ENCODE assay signal across 9 mouse cellular contexts in genomic region chr15:80945851-80946250, GRCm38 (mm10). TPM values are rescaled to one million over a fixed set of nuclear protein-coding genes. Genes with fewer than 3 reads are reported as not detected.
DNase-seq lines count a peak whose midpoint lies in the region; ATAC-seq lines count a peak whose summit lies in the region.
"Had no signal": no experiment of that assay in that cellular context is flagged by ENCODE, and none has a peak within 500 bp of the region (broad histone marks: within the 10 kb centered on the region; RNA-seq: fewer than 3 reads in every experiment).

No protein-coding gene starts in this region.

- H3K27me3 ChIP-seq in hindbrain, embryonic 13.5 days: no peaks in the 10 kb centered on the region
- no peaks in the 10 kb centered on the region for H3K27me3 ChIP-seq in midbrain, embryonic 13.5 days
- H3K27me3 ChIP-seq: hindbrain, embryonic 15.5 days had no signal

- H3K4me1 ChIP-seq in hindbrain, embryonic 13.5 days (replicated peaks): peaks cover 18% of the 10 kb centered on the region
- H3K4me1 ChIP-seq in midbrain, embryonic 13.5 days (replicated peaks): peaks cover 16% of the 10 kb centered on the region

- H3K4me3 ChIP-seq in hindbrain, embryonic 13.5 days: no peak overlapping the region
- no peak overlapping the region for H3K4me3 ChIP-seq in midbrain, embryonic 13.5 days (replicated peaks)
- H3K4me3 ChIP-seq: hindbrain, embryonic 15.5 days had no signal

- peaks cover 9% of the 10 kb centered on the region for H3K36me3 ChIP-seq in hindbrain, embryonic 13.5 days
- no peaks in the 10 kb centered on the region for H3K36me3 ChIP-seq in midbrain, embryonic 13.5 days
- H3K36me3 ChIP-seq: hindbrain, embryonic 15.5 days had no signal

- WGBS in hindbrain, embryonic 13.5 days: 61% methylated on average over 3 of the region's 3 CpGs
- WGBS in midbrain, embryonic 13.5 days: 51% methylated on average over 3 of the region's 3 CpGs

- H3K27ac ChIP-seq in hindbrain, embryonic 13.5 days: no peak overlapping the region
- H3K27ac ChIP-seq in midbrain, embryonic 13.5 days: no peak overlapping the region
- H3K27ac ChIP-seq: hindbrain, embryonic 15.5 days had no signal

- H3K9me3 ChIP-seq in hindbrain, embryonic 13.5 days: no peaks in the 10 kb centered on the region
- no peaks in the 10 kb centered on the region for H3K9me3 ChIP-seq in midbrain, embryonic 13.5 days
- H3K9me3 ChIP-seq: hindbrain, embryonic 15.5 days had no signal

- 0 out of 2 replicates have a peak, but pooled peaks have one; percentile 40 for ATAC-seq in erythroid progenitor cell, adult 5-6 weeks (replicated peaks; ENCODE audit: low FRiP score, poor library complexity, severe bottlenecking)
- ATAC-seq in megakaryocyte progenitor cell, adult 5-6 weeks (replicated peaks; ENCODE audit: poor library complexity): peak; percentile 65
- no peak for ATAC-seq in hindbrain, embryonic 13.5 days (ENCODE audit: low FRiP score)
- no peak for ATAC-seq in midbrain, embryonic 13.5 days

- no peak overlapping the region for H3K9ac ChIP-seq in hindbrain, embryonic 13.5 days
- H3K9ac ChIP-seq in midbrain, embryonic 13.5 days (replicated peaks): no peak overlapping the region
- H3K9ac ChIP-seq: hindbrain, embryonic 15.5 days had no signal

- no peak overlapping the region for H3K4me2 ChIP-seq in hindbrain, embryonic 13.5 days
- no peak overlapping the region for H3K4me2 ChIP-seq in midbrain, embryonic 13.5 days (replicated peaks)
- H3K4me2 ChIP-seq: hindbrain, embryonic 15.5 days had no signal

- peak; percentile 17 to 32 for DNase-seq in cerebellum, postnatal 14 days
- DNase-seq in cerebellum, adult 11-12 months: no peak
- DNase-seq in right cerebral cortex, postnatal 14 days: peak; percentile 44
- no peak for DNase-seq in right cerebral cortex, postnatal 36 days (ENCODE audit: low spot score in 2 of 2)

RNA-seq across cellular contexts. Expression of gene Adsl, which starts 2.4 kb away (rescaled TPM):
- total RNA-seq in erythroid progenitor cell, adult 5-6 weeks (2015; ENCODE audit: low replicate concordance): 6.3 and 13.7 TPM in 2 replicates
- 21.4 and 26.6 TPM in 2 replicates for total RNA-seq in erythroid progenitor cell, adult 5-6 weeks (2017; ENCODE audit: low replicate concordance)
- total RNA-seq in megakaryocyte progenitor cell, adult 5-6 weeks (2015): 45.5 and 46.5 TPM in 2 replicates
- 164 and 185 TPM in 2 replicates for total RNA-seq in megakaryocyte progenitor cell, adult 5-6 weeks (2017)
- 96.3 and 98.1 TPM in 2 replicates for polyA plus RNA-seq in hindbrain, embryonic 13.5 days (2015; fragmentation: Nextera tagmentation; extraction: Ambion mirVana)
- polyA plus RNA-seq in midbrain, embryonic 13.5 days (2015; fragmentation: Nextera tagmentation; extraction: Ambion mirVana): 101 TPM in 2 replicates

RNA-seq across cellular contexts. Expression of gene Sgsm3, which starts 31.7 kb away (rescaled TPM):
- 10.5 TPM in 1 of 2 replicates, not detected in the other for total RNA-seq in erythroid progenitor cell, adult 5-6 weeks (2015; ENCODE audit: low replicate concordance)
- 14.2 and 16.1 TPM in 2 replicates for total RNA-seq in erythroid progenitor cell, adult 5-6 weeks (2017; ENCODE audit: low replicate concordance)
- 7.2 and 7.5 TPM in 2 replicates for total RNA-seq in megakaryocyte progenitor cell, adult 5-6 weeks (2015)
- total RNA-seq in megakaryocyte progenitor cell, adult 5-6 weeks (2017): 21.7 and 26.0 TPM in 2 replicates
- 56.4 and 58.3 TPM in 2 replicates for polyA plus RNA-seq in hindbrain, embryonic 13.5 days (2015; fragmentation: Nextera tagmentation; extraction: Ambion mirVana)
- 49.4 and 52.5 TPM in 2 replicates for polyA plus RNA-seq in midbrain, embryonic 13.5 days (2015; fragmentation: Nextera tagmentation; extraction: Ambion mirVana)

Comparison
In these comparisons a context has a peak if more than half of its experiments do, and no peak if none do; other contexts are left out.
1. DNase-seq: peak in cerebellum, postnatal 14 days (2 of 2) and right cerebral cortex, postnatal 14 days (single experiment); none in cerebellum, adult 11-12 months (single experiment) and right cerebral cortex, postnatal 36 days (0 of 2).
2. ATAC-seq: peak in erythroid progenitor cell, adult 5-6 weeks (single experiment) and megakaryocyte progenitor cell, adult 5-6 weeks (single experiment); none in hindbrain, embryonic 13.5 days (single experiment) and midbrain, embryonic 13.5 days (single experiment).